Mouse (Mus musculus) testis, postnatal 14 days (tissue): Measurements from ENCODE around the gene Trmu.

ENCODE experiments used
- DNase-seq: peaks from one replicate; pipeline ENCODE4 v3.0.0; 2021; ENCODE audit warnings: low spot score

The Trmu gene

DNA sequence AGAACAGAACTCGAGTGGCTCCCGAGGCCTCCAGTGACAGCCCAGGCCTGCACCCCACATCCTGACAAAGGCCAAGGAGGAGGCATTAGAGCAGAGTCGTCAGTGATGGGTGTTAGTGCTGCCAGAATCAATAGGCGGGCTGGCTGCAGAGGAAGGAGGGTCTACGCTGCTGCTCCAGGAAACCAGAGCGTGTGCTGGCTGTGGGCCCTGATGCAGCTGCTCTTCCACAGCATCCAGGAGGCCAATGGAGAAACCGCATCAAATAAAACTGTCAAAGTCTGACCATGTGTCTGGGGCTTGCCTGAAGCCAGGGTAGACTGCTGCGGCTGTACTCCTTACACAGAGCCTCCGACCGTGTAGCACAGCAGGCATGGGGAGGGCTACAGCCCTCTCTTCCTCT is 18.0 kb downstream of the Trmu start:
- no peak for DNase-seq

DNA sequence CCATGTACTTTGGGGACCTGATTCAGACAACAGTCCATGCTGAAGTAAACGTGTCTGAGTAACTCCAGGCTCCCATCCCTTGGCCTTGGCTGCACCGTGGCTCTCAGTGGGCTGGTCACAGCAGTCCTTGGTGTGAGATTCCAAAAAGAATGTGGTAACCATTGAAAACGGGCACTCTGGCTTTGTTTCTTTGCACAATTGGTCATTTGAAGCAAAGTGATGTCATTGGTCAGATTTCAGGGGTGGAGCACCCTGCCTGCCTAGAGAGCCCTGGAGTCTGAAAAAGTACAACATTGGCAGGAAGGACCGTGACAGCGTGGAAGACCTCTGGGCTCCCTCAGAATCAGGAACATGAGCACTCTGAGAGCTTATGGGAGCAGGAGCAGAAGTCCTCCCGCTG is 20.3 kb downstream of the Trmu start:
- DNase-seq, result no peak

DNA sequence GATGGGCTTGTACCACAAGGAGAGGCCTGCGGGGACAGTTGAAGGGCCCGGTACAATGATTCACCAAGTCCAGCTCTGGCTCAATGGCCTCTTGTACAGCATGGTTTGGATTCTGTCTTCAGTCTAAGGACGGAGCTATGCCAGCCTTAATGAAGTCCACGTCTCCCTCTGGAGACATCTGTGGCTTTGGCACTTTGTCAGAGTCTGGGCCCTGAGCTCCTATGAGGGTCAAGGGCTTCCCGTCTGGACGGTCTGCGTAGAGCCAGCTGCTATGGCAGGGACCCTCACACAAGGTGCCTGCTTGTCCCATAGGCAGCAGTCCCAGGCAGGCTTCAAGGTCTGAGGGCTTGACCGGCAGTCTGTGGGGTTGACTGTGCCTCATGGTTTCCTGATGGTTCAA is 21.2 kb downstream of the Trmu start:
- no peak for DNase-seq

- no peak for DNase-seq
Measured at GRCm38 (mm10) chr15:85900801-85901200, 21.7 kb downstream of the Trmu start.

DNA sequence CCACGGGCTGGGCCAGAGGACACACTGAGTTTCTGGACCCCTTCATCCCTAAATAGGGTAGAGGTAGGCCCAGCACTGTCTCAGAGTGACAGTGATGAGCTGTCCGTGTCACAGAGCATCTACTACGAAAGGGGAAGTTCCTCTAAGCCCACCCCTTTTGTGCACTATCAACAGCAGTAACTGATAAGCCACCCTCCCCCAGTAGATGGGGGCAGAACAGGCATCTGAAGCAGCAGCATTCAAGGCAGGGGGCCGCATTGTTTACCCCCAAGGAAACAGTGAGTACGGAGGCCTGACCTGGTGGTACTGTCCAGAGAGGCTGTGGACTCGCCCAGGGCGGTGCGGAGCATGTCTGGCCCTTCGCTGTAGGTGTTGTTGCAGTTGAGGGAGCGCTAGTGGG is 23.4 kb downstream of the Trmu start:
- DNase-seq, result no peak

GRCm38 (mm10) chr15:85903826-85904225 is 24.7 kb downstream of the Trmu start:
- no peak for DNase-seq

GRCm38 (mm10) chr15:85908660-85909491 is 29.8 kb downstream of the Trmu start:
- no peak for DNase-seq

- no peak for DNase-seq
Measured at GRCm38 (mm10) chr15:85909492-85909829, 30.3 kb downstream of the Trmu start.

DNA sequence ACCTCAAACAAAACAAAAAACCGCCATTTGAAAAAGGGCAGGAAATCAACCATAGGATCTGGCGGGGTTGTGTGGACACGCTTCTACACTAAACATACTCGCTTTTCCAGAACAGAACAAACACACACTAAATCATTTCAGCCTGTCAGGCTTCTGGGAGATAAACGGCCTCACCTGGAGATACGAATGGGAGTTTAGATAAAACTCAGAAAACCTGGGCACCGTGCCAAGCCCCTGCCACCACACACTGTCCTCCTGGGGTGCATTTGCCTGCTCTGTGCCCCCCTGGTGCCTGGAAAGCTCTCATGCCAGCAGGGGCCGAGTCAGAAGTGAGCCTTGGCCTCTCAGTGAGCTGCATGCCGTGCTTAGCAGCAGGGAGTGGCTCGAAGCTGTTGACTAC is 30.8 kb downstream of the Trmu start:
- DNase-seq, result no peak

- peak; percentile 71 for DNase-seq
Measured at GRCm38 (mm10) chr15:85913605-85914004, 34.5 kb downstream of the Trmu start.

- DNase-seq, result no peak
Measured at GRCm38 (mm10) chr15:85919191-85919891, 40.2 kb downstream of the Trmu start.

- no peak for DNase-seq
Measured at GRCm38 (mm10) chr15:85919892-85920248, 40.8 kb downstream of the Trmu start.

DNA sequence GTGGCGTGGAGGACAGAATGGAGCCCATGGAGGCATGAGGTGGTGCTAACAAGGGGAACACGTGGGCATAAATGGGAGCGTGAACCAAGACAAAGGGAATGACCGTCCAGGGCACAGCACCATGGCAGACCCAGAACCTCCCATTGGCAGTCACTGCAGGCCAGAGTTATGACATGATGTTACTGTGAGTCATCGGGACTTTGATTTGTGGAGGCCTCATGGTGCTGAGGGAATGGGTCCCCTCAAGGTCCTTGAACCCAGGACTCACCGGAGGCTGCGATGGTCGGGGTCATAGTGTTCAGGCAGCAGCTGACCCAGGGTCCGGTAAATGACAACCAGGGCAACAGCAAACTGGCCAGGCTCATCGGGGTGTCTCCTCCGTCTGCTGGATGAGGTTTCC is 42.7 kb downstream of the Trmu start:
- no peak for DNase-seq

DNA sequence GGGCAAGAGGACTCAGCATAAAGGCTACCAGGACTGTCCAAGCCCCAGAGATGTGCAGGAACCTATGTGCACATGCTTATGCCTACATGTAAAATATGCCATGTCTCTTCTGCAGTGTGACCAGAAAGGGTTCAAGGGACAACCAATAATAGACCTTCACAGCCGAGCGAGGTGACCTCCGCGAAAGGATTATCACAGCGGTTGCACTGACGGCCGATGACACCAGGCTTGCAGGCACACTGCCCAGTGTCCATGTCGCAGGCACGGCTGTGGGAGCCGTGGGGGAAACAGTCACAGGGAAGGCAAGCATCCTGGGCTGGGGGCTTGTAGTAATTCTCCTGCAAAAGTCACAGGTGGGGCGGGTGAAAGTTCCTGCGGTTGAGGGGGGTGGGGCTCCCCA is 49.0 kb downstream of the Trmu start:
- no peak for DNase-seq

DNA sequence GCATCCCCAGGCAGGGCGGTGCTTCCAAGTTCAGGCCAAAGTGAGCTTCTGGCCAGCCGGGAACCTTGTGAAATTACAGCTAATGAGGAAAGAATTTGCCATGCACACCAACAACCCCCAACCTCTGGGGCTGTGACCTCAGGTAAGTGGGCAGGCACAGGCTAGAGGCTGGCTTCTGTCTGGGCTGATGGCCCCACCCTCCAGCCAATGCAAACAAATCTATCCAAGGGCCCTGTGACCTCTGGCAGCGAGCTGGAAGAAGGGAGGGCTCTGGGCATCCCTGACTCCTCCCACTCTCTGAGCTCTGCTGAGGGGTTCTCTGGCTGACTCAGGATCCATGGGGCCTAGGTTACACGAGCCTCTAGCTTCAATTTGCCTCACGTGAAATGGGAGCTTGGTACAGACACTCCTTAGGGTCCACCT is 56.5 kb downstream of the Trmu start:
- DNase-seq, result no peak
